Mouse (Mus musculus) heart, adult 2 months (tissue): Measurements from ENCODE around the gene Atp2a2. TPM values are rescaled to one million over a fixed set of nuclear protein-coding genes. Genes with fewer than 3 reads are reported as not detected.

Experiments used
- DNase-seq, 2 experiments: peaks; one replicate each; pipeline ENCODE4 v3.0.0; 2021
- H3K27ac ChIP-seq: fragments of 200-600 bp; 2 replicates; pipeline ENCODE4 v1.8.1; 2022
- H3K27me3 ChIP-seq: fragments of 200-500 bp; 2 replicates; pipeline ENCODE4 v1.6.1; 2012; ENCODE audit warnings: mild to moderate bottlenecking, low read length, inconsistent platforms, mixed read lengths; ENCODE audit not compliant: control insufficient read depth, insufficient read depth
- H3K36me3 ChIP-seq: fragments of 200-500 bp; 2 replicates; pipeline ENCODE4 v1.6.1; 2012; ENCODE audit warnings: low read length, inconsistent platforms; ENCODE audit not compliant: control insufficient read depth, insufficient read depth
- H3K4me1 ChIP-seq: fragments of 200-500 bp; 2 replicates; pipeline ENCODE4 v1.6.1; 2011; ENCODE audit warnings: low read length; ENCODE audit not compliant: control insufficient read depth, insufficient read depth
- H3K4me3 ChIP-seq: fragments of 200-600 bp; 2 replicates; pipeline ENCODE4 v1.8.1; 2022
- H3K79me2 ChIP-seq: fragments of 200-500 bp; replicated peaks from 2 replicates; pipeline ENCODE4 v1.6.1; 2012; ENCODE audit warnings: mild to moderate bottlenecking, inconsistent platforms, low read length, moderate library complexity, mixed read lengths; ENCODE audit not compliant: control insufficient read depth, insufficient read depth
- H3K9ac ChIP-seq: fragments of 200-500 bp; 2 replicates; pipeline ENCODE4 v1.6.1; 2012; ENCODE audit warnings: low read depth, mild to moderate bottlenecking, control low read depth, inconsistent platforms, low read length, mixed read lengths
- CTCF ChIP-seq: fragments of 200-600 bp; IDR thresholded peaks from 2 replicates; pipeline ENCODE4 v1.8.1; 2022; ENCODE audit warnings: antibody characterized with exemption, mild to moderate bottlenecking, moderate library complexity
- EP300 ChIP-seq: fragments of 200-500 bp; IDR thresholded peaks from 2 replicates; pipeline ENCODE4 v1.6.1; 2011; ENCODE audit warnings: low read depth, low read length, control low read depth; ENCODE audit not compliant: insufficient read depth
- POLR2A ChIP-seq: fragments of 200-500 bp; IDR thresholded peaks from 2 replicates; pipeline ENCODE4 v1.6.1; 2011; ENCODE audit warnings: mild to moderate bottlenecking, low read depth, low read length, control low read depth; ENCODE audit not compliant: insufficient read depth
- WGBS: fragments of 180-500 bp; shearing (Covaris S2); methylation state at CpG from one replicate; pipeline ENCODE4 v1.1.7; 2018; 5-methylcytosine and 5-hydroxymethylcytosine counted together
- intact Hi-C: fragments of 180-260 bp; cut with DNase I; formaldehyde crosslinking; loops from one replicate; pipeline ENCODE4 v1.15.1; 2025
- polyA plus RNA-seq: library from polyadenylated mRNA; depleted of rRNA; stranded (reverse); fragments of >200 nt; gene quantifications from 2 replicates; pipeline ENCODE4 v1.2.3, GENCODE M21; 2012
- total RNA-seq, 2 experiments: library from RNA; stranded (reverse); gene quantifications; 2 replicates each; pipeline ENCODE4 v1.2.3; 2021

Gene Atp2a2
- total and polyA plus RNA-seq, 3 experiments, result 3,546 to 13,259 (median 11,796) TPM

DNA sequence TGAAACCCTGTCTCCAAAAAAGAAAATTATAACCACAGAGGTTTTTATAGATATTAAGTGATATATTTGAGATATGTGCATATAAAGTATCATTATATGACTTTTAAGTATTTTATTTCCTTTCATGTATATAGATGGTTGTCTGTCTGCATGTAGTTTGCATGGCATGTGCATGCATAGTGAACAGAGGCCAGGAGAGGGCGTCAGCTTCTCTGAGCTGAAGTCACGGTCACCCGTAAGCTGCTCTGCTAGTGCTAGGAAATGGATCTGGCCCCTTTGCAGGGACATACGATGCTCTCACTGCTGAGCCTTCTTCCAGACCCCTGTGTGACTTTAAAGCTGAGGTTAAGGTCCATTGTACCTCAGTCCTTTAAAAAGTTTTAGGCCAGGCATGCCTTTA, 67.5 kb downstream of the Atp2a2 start:
- Histone ChIP-seq H3K79me2 (no peaks in the 10 kb centered on the region), H3K27me3 (no peaks in the 10 kb centered on the region), H3K4me1 (peaks cover 3% of the 10 kb centered on the region), H3K9ac (no peak overlapping the region), H3K4me3 (no peak overlapping the region), H3K36me3 (peaks cover 5% of the 10 kb centered on the region), H3K27ac (no peak overlapping the region)
- intact Hi-C loops, result no loop called here
- TF ChIP-seq CTCF (peak; percentile 40), POLR2A (no peak)
- WGBS, result 76% methylated on average over 4 of the region's 4 CpGs
- no peak for DNase-seq

DNA sequence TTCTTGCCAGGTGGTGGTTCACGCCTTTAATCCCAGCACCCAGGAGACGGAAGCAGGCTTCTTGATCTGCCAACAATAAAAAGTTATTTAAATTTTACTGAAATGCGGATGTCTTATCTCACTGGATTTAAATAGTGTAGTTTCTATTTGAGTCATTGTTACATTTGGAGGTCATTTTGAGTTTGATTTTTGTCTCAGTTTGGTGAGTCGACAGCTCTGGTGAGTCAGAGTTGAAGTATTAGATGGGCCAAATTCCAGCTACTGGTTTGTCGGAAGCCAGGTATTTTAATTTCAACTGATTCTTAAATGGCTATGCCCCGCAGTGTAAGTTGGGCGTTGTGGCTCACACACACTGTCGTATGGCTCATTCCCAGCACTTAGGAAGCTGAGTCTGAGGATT, 70.8 kb downstream of the Atp2a2 start:
- no peak overlapping the region for H3K27ac ChIP-seq
- no peaks in the 10 kb centered on the region for H3K79me2 ChIP-seq
- WGBS, result 74% methylated on average over 8 of the region's 8 CpGs
- H3K4me3 ChIP-seq, result no peak overlapping the region
- H3K27me3 ChIP-seq, result no peaks in the 10 kb centered on the region
- TF ChIP-seq POLR2A (no peak), EP300 (no peak), CTCF (no peak)
- intact Hi-C loops, result no loop called here
- no peaks in the 10 kb centered on the region for H3K4me1 ChIP-seq
- H3K36me3 ChIP-seq, result peaks cover 5% of the 10 kb centered on the region
- H3K9ac ChIP-seq, result no peak overlapping the region
- no peak for DNase-seq

DNA sequence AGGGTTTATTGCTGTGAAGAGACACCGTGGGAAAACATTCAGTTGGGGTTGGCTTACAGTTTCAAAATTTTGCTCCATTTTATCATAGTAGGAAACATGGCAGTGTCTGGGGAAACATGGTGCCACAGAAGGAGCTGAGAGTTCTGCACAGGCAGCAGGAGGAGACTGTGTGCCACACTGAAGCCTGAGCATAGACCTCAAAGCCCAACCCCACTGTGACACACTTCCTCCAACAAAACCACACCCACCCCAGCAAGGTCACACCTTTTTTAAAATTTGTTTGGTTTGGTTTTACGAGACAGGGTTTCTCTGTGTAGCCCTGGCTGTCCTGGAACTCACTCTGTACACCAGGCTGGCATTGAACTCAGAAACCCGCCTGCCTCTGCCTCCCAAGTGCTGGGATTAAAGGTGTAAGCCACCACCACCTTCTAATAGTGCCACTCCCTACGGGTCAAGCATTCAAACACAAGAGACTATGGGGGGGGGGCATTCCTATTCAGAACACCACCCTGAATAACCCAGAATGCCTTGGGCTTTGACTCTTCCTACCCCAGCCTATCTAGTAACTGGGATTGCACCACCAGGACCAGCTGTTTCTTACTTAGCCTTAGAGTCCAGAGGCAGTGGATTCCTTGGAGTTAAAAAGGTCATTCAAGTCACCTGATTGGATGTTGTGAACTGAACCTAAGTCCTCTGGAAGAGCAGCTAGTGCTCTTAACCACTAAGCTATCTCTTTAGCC, 71.8 kb downstream of the Atp2a2 start:
- Histone ChIP-seq H3K9ac (no peak overlapping the region), H3K4me1 (no peaks in the 10 kb centered on the region), H3K27ac (no peak overlapping the region), H3K79me2 (no peaks in the 10 kb centered on the region), H3K27me3 (no peaks in the 10 kb centered on the region), H3K4me3 (no peak overlapping the region), H3K36me3 (peaks cover 5% of the 10 kb centered on the region)
- WGBS, result 90% methylated on average over 4 of the region's 4 CpGs
- intact Hi-C loops, result no loop called here
- TF ChIP-seq CTCF (no peak), POLR2A (no peak), EP300 (no peak)
- DNase-seq, result no peak

DNA sequence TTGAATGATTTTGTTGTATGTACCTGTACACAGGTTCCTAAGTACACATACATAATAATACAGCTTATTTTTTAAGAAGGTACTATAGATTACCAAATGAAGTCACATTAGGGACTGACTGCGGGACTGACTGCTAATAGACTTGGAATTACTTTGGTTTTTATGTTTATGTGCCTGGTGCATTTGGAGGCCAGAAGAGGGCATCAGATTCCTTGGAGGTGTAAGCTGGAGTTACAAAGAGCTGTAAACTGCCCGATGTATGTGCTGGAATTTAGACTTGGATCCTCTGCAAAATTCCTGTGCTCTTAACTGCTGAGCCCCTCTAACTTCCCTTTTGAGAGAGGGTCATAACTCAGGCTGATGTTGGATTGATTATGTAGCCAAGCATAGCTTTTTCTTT, 76.5 kb downstream of the Atp2a2 start:
- Histone ChIP-seq H3K4me3 (no peak overlapping the region), H3K36me3 (peaks cover 5% of the 10 kb centered on the region), H3K27ac (no peak overlapping the region), H3K4me1 (peaks cover 1% of the 10 kb centered on the region; the same call in 1 of the 2 replicates), H3K9ac (no peak overlapping the region), H3K27me3 (no peaks in the 10 kb centered on the region), H3K79me2 (peaks cover 3% of the 10 kb centered on the region; the same call in 1 of the 2 replicates)
- TF ChIP-seq POLR2A (no peak), CTCF (peak; percentile 44)
- DNase-seq, result no peak
- WGBS, result 55% methylated on average over 2 of the region's 2 CpGs
- intact Hi-C loops, result no loop called here

DNA sequence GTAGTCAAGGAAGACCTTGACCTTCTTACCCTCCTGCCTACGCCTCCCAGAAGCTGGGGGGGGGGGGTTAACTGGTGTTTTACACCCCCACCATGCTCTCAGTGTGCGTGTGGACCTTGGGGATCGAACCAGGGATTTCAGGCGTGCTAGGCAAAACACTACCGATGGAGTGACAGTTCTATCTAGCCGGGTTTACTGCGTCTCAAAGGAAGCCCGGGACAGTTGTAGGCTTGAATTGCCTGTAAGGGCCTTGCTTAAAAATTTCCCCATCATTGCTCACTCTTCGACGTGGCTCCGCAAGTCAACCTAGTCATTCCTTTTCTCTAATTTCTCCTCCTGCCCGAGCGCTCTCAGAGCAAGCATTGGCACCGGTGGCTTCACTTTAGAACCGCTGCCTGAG, 78.9 kb downstream of the Atp2a2 start:
- intact Hi-C loops, result loop anchor here (2.0 kb wide), 1 partner anchor 22 kb away; no protein-coding TSS in a partner anchor
- WGBS, result 14% methylated on average over 15 of the region's 15 CpGs
- TF ChIP-seq POLR2A (no peak), CTCF (no peak), EP300 (no peak)
- Histone ChIP-seq H3K79me2 (peaks cover 3% of the 10 kb centered on the region; the same call in 1 of the 2 replicates), H3K9ac (peak overlapping the region; percentile 86), H3K4me1 (peaks cover 1% of the 10 kb centered on the region; the same call in 1 of the 2 replicates), H3K4me3 (peak overlapping the region; percentile 99), H3K36me3 (no peaks in the 10 kb centered on the region; the same call in 1 of the 2 replicates), H3K27me3 (no peaks in the 10 kb centered on the region), H3K27ac (no peak overlapping the region)
- no peak for DNase-seq
